In the genomic region with DNA sequence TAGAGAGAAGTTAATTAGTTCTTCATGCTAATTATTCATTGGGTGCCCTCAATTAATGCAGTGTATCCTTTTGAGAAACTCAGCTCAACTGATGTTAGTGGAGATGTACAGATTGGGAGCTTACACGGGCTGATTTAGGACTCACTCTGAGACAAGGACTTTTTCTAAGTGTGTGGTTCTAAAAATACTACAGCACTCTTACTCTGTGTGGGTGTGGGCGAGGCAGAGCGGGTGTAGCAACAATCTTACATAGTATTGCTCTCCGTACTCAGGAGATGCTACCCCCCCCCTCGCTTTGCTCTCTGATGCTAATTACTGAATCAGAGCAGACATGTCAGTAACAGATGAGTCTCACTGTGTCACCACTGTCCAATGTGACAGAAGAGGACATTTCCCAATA, we compare ENCODE assay signal across 26 mouse cellular contexts.
A peak's percentile ranks its signal among the peaks of the same experiment; 100 is the strongest.
DNase-seq lines count a peak whose midpoint lies in the region; ATAC-seq and TF ChIP-seq lines count a peak whose summit lies in the region.
"Had no signal": no experiment of that assay in that cellular context is flagged by ENCODE, and none has a peak within 500 bp of the region (broad histone marks: within the 10 kb centered on the region; RNA-seq: fewer than 3 reads in every experiment).

No protein-coding gene starts in this region.

- H3K27ac ChIP-seq in heart, embryonic 16.5 days (ENCODE audit: low read length): no peak overlapping the region
- no peak overlapping the region for H3K27ac ChIP-seq in left cerebral cortex, adult 2 months
- H3K27ac ChIP-seq: embryonic facial prominence, embryonic 13.5 days; forebrain, embryonic 12.5 days; hindbrain, embryonic 13.5 days; limb, embryonic 15.5 days; liver, embryonic 14.5 days had no signal

- TF ChIP-seq CTCF in left cerebral cortex, adult 2 months (IDR thresholded peaks at IDR 0.05): no peak

- intact Hi-C loops in heart, postnatal 36 days (cut with DNase I): no loop called here
- intact Hi-C loops in left cerebral cortex, postnatal 10 days (cut with DNase I): no loop called here
- intact Hi-C loops in left cerebral cortex, adult 2 months (cut with DNase I): loop anchor here (5.0 kb wide), 1 partner anchor 39 kb away; no protein-coding TSS in a partner anchor

- H3K4me3 ChIP-seq in heart, embryonic 16.5 days (ENCODE audit: low read length): no peak overlapping the region
- no peak overlapping the region for H3K4me3 ChIP-seq in left cerebral cortex, adult 2 months
- H3K4me3 ChIP-seq: embryonic facial prominence, embryonic 13.5 days; erythroblast, embryonic 14.5 days; forebrain, embryonic 12.5 days; hindbrain, embryonic 13.5 days; limb, embryonic 15.5 days had no signal

- no peaks in the 10 kb centered on the region for H3K36me3 ChIP-seq in heart, embryonic 16.5 days (ENCODE audit: control insufficient read depth, insufficient read depth)
- H3K36me3 ChIP-seq: embryonic facial prominence, embryonic 13.5 days; forebrain, embryonic 12.5 days; hindbrain, embryonic 13.5 days; limb, embryonic 15.5 days had no signal

- no peaks in the 10 kb centered on the region for H3K27me3 ChIP-seq in heart, embryonic 16.5 days (ENCODE audit: control insufficient read depth, insufficient read depth, low read length)
- H3K27me3 ChIP-seq: embryonic facial prominence, embryonic 13.5 days; forebrain, embryonic 12.5 days; hindbrain, embryonic 13.5 days; limb, embryonic 15.5 days had no signal

- no peak overlapping the region for H3K9ac ChIP-seq in heart, embryonic 16.5 days (ENCODE audit: low read length)
- H3K9ac ChIP-seq: embryonic facial prominence, embryonic 13.5 days; forebrain, embryonic 12.5 days; hindbrain, embryonic 13.5 days; limb, embryonic 15.5 days; liver, embryonic 14.5 days; lung, embryonic 14.5 days had no signal

- peak overlapping the region; percentile 25; the same call in 1 of the 2 replicates for H3K4me2 ChIP-seq in heart, embryonic 16.5 days (ENCODE audit: low read depth, low read length)
- H3K4me2 ChIP-seq: embryonic facial prominence, embryonic 13.5 days; forebrain, embryonic 12.5 days; hindbrain, embryonic 13.5 days; limb, embryonic 15.5 days; lung, embryonic 14.5 days had no signal

- DNase-seq in frontal cortex, postnatal 25 days (ENCODE audit: low spot score in 2 of 2): no peak
- DNase-seq in heart, postnatal 36 days: no peak
- DNase-seq in left cerebral cortex, postnatal 10 days (ENCODE audit: extremely low spot score in 1 of 2, low spot score in 2 of 2): peak; percentile 13 to 23
- DNase-seq in left cerebral cortex, adult 2 months (ENCODE audit: extremely low spot score in 1 of 2, low spot score in 2 of 2): no peak
- peak; percentile 13 to 45 for DNase-seq in right cerebral cortex, postnatal 36 days (ENCODE audit: low spot score in 2 of 2)
- no peak for DNase-seq in right cerebral cortex, postnatal 4 days
- DNase-seq: adrenal gland, postnatal 10 days; cerebellum, adult 8-10 months; cerebellum, postnatal 36 days; embryo, embryonic 11 days; heart, postnatal 14 days; kidney, adult 8-10 months; layer of hippocampus, adult 9-11 months; left cerebral cortex, postnatal 4 days; lung, embryonic 14.5 days; midbrain, embryonic 14.5 days; thymus, adult 18-20 months; thymus, postnatal 36 days had no signal

- peak; percentile 96 for ATAC-seq in frontal cortex, adult (ENCODE audit: low TSS enrichment)
- no peak for ATAC-seq in heart, embryonic 16.5 days (replicated peaks; ENCODE audit: extremely low read depth, insufficient read depth, low FRiP score)

- 54% methylated on average over 5 of the region's 5 CpGs for WGBS in heart, embryonic 16.5 days

- H3K4me1 ChIP-seq in heart, embryonic 16.5 days (ENCODE audit: control insufficient read depth, insufficient read depth, low read length): peaks cover 3% of the 10 kb centered on the region; the same call in 1 of the 2 replicates
- H3K4me1 ChIP-seq: embryonic facial prominence, embryonic 13.5 days; forebrain, embryonic 12.5 days; hindbrain, embryonic 13.5 days; limb, embryonic 15.5 days had no signal

- H3K9me3 ChIP-seq in heart, embryonic 16.5 days (replicated peaks; ENCODE audit: control insufficient read depth, low read length): 0 out of 2 replicates have a peak, but pooled peaks cover 4% of the 10 kb centered on the region
- H3K9me3 ChIP-seq: embryonic facial prominence, embryonic 13.5 days; forebrain, embryonic 12.5 days; limb, embryonic 15.5 days had no signal

Comparison
In these comparisons a context has a peak if more than half of its experiments do, and no peak if none do; other contexts are left out.
1. DNase-seq: peak in left cerebral cortex, postnatal 10 days (2 of 2) and right cerebral cortex, postnatal 36 days (2 of 2); none in frontal cortex, postnatal 25 days (0 of 2), heart, postnatal 36 days (0 of 2), left cerebral cortex, adult 2 months (0 of 2) and right cerebral cortex, postnatal 4 days (single experiment).